Mouse (Mus musculus) macrophage (primary cell): Measurements from ENCODE around the gene Eml2. TPM values are rescaled to one million over a fixed set of nuclear protein-coding genes. Genes with fewer than 3 reads are reported as not detected.
A peak's percentile ranks its signal among the peaks of the same experiment; 100 is the strongest.

Experiments used
- H3K27ac ChIP-seq: fragments of 350-480 bp; formaldehyde crosslinking; 2 replicates; pipeline ENCODE4 v1.9.0; 2021
- H3K36me3 ChIP-seq: fragments of 350-480 bp; formaldehyde crosslinking; 2 replicates; pipeline ENCODE4 v1.9.0; 2021; ENCODE audit errors: inconsistent target
- H3K4me3 ChIP-seq: fragments of 350-480 bp; formaldehyde crosslinking; 2 replicates; pipeline ENCODE4 v1.9.0; 2021; ENCODE audit errors: inconsistent target
- H3K79me2 ChIP-seq: fragments of 350-480 bp; formaldehyde crosslinking; 2 replicates; pipeline ENCODE4 v1.9.0; 2021; ENCODE audit errors: inconsistent target
- WGBS: methylation state at CpG from one replicate; pipeline ENCODE4 v1.1.7; 2026; ENCODE audit warnings: inconsistent platforms; ENCODE audit not compliant: missing documents; 5-methylcytosine and 5-hydroxymethylcytosine counted together
- polyA plus RNA-seq: library from polyadenylated mRNA; stranded (reverse); fragments of 250-400 nt; gene quantifications from 3 replicates; pipeline ENCODE4 v1.2.4, GENCODE M21; 2018; ENCODE audit warnings: inconsistent platforms

Gene Eml2
- polyA plus RNA-seq, 1 experiment from 2014 or later, result 14.8 TPM

DNA sequence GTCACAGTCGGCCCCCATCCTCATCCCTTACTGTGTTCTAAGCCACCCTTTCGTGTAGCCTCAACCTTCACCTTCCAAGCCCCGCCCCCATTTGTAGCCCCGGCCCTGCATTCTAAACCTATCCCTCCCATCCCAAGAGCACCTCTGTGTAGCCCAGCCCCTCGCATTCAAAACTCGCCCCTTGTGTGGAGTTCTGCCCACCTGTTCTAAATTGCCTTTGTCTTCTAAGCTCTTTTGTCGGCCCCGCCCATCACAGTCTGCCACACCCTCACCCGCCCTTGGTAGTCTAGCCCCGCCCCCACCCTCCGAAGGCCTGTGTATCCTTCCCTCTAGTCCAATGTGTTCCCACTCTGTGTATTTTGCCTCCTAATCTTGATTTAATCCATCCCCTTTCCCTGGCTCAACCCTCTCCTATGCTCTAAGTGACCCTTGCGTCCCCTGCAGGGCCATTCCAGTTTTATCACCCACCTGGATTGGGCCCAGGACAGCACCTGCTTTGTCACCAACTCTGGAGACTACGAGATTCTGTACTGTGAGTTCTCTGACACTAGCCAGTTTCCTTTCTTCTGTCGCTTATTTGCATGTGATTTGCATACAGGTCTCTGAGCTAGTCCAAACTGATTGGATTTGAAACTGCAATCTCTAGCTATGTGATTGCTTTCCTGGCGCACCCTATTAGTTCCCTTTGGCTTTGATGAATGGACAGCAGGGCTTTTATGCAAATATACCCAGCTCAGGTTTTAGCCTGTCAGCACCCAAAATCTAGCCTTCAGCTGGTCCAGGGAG, 26.0 kb downstream of the Eml2 start:
- H3K4me3 ChIP-seq, result no peak overlapping the region
- H3K79me2 ChIP-seq, result no peaks in the 10 kb centered on the region
- H3K36me3 ChIP-seq, result peaks cover 35% of the 10 kb centered on the region; the same call in 1 of the 2 replicates
- 91% methylated on average over 14 of the region's 15 CpGs for WGBS
- H3K27ac ChIP-seq, result no peak overlapping the region

DNA sequence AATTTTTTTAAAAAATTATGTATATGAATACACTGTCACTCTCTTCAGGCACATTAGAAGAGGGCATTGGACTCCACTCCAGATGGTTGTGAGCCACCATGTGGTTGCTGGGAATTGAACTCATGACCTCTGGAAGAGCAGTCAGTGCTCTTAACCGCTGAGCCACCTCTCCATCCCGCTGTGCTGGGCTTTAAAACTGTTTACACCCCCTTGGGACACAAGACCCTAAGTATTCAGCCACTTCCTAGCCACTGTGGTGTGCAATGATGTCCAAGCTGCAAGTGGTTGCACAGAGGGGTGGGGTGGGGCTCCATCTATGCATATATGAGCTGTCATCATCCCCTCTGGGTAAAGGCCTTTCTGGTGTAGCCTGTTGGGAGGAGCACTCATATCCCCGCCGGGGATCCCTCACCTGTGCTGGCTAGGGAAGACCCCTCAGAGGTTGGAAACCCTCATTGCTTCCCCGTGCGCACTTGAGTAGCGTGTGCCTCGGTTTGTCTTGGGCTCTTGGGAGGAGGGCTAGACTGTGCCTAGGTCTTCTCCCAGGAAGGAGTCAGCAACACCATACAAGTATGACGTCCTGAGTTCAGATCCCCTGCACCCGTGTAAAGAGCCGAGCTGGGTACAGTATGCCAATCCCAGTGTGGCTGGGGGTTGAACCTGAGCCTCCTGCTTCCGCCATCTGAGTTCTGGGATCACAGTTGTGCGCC, 32.1 kb downstream of the Eml2 start:
- Histone ChIP-seq H3K79me2 (no peaks in the 10 kb centered on the region), H3K4me3 (no peak overlapping the region), H3K36me3 (peaks cover 23% of the 10 kb centered on the region; the same call in 1 of the 2 replicates), H3K27ac (no peak overlapping the region)
- 93% methylated on average over 13 of the region's 13 CpGs for WGBS

DNA sequence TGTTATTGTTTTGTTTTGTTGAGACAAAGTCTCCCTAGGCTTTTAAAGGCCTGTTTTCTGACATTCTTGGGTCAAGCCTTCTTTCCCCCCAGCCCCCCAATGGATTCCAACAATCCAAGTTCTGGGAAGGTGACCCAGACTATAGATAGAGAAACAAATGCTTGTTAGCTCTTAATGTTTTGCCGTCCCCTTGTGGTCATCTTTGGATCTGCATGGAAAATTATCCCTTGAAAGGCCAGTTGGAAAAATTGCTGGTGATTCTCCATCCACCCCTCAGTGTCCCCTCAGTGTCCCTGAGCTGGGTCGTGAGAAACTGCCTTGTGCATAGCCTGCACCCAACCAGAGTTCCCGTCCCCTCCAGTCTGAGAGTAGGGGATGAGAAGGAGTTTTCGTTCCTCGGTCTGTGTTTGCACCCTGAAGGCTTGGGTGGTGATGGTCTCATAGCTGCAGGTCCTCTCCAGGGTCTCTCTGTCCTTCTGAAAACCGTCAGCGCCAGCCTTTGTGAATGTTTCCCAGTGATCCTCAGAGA, 32.8 kb downstream of the Eml2 start:
- H3K4me3 ChIP-seq, result no peak overlapping the region
- 72% methylated on average over 7 of the region's 7 CpGs for WGBS
- no peaks in the 10 kb centered on the region for H3K79me2 ChIP-seq
- H3K36me3 ChIP-seq, result peaks cover 18% of the 10 kb centered on the region; the same call in 1 of the 2 replicates
- no peak overlapping the region for H3K27ac ChIP-seq

GRCm38 (mm10) chr7:19209494-19209893, 33.3 kb downstream of the Eml2 start:
- Histone ChIP-seq H3K4me3 (no peak overlapping the region), H3K27ac (no peak overlapping the region), H3K79me2 (no peaks in the 10 kb centered on the region), H3K36me3 (peaks cover 14% of the 10 kb centered on the region; the same call in 1 of the 2 replicates)
- WGBS, result 93% methylated on average over 4 of the region's 4 CpGs

DNA sequence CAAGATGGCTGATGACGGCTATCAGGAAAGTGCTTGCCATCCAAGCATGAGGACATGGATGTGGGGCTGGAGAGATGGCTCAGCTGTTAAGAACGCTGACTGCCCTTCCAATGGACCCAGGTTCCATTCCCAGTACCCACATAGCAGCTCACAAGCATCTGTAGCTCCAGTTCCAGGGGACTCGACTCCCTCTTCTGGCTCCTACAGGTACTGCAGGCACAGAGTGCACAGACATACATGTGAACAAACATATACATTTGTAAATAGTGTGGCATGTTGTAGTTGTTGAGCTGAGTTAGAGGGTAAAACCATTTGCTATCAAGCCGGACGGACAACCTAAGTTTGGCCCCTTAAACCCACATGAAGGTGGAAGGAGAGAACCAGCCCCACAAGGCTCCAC, 33.8 kb downstream of the Eml2 start:
- no peak overlapping the region for H3K27ac ChIP-seq
- H3K79me2 ChIP-seq, result no peaks in the 10 kb centered on the region
- peaks cover 8% of the 10 kb centered on the region; the same call in 1 of the 2 replicates for H3K36me3 ChIP-seq
- no peak overlapping the region for H3K4me3 ChIP-seq
- 94% methylated on average over 5 of the region's 5 CpGs for WGBS

GRCm38 (mm10) chr7:19211041-19211675, 34.9 kb downstream of the Eml2 start:
- Histone ChIP-seq H3K27ac (no peak overlapping the region), H3K79me2 (no peaks in the 10 kb centered on the region), H3K4me3 (no peak overlapping the region), H3K36me3 (no peaks in the 10 kb centered on the region)
- 92% methylated on average over 5 of the region's 5 CpGs for WGBS

DNA sequence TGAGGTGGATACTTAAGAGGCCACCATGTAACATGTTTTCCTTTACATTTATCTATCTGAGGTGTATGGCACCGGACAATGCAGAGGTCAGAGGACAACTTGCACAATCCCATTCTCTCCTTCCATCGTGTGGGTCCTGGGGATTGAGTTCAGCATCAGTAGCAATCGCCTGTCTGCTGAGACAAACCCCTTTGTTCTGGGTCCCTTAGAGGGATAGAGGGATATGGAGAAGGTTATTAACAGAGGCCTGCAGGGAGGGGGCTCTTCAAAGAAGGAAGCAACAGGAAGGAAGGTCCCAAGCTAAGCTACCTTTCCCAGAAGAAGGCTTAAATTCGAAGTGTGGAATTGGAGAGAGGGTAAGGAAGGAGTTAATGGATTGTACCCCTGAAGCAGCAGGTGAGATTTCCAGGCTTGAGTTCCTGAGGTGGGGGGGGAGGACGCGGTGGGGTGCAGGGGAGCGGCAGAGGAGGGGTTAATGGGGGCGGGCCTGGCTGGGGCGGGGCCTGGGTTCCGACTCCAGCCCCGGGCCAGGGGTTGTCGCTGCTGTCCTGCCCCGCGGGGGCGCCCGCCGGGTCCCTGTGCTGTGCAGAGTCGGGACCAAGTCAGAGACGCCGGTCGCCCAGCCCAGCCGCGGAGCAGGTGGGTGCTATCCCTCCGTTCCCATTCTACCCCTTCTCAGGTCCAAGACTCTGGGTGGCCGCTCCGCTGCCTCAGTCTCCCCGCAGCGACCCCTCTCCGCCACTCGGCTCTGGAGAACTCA, 36.0 kb downstream of the Eml2 start, which contains the start of gene Gpr4:
Gene Gpr4, plus strand, starts transcription at position 543 of the 760 bp plus-strand sequence.
- no peak within 1 kb of the TSS for H3K27ac ChIP-seq
- no peaks in the 10 kb centered on the region for H3K79me2 ChIP-seq
- no peaks in the 10 kb centered on the region for H3K36me3 ChIP-seq
- 9% methylated on average over 30 of the region's 30 CpGs for WGBS
- no peak within 1 kb of the TSS for H3K4me3 ChIP-seq

- no peaks in the 10 kb centered on the region for H3K79me2 ChIP-seq
- H3K27ac ChIP-seq, result no peak overlapping the region
- 86% methylated on average over 2 of the region's 2 CpGs for WGBS
- no peak overlapping the region for H3K4me3 ChIP-seq
- no peaks in the 10 kb centered on the region for H3K36me3 ChIP-seq
Measured at GRCm38 (mm10) chr7:19213385-19213784, 37.2 kb downstream of the Eml2 start.

DNA sequence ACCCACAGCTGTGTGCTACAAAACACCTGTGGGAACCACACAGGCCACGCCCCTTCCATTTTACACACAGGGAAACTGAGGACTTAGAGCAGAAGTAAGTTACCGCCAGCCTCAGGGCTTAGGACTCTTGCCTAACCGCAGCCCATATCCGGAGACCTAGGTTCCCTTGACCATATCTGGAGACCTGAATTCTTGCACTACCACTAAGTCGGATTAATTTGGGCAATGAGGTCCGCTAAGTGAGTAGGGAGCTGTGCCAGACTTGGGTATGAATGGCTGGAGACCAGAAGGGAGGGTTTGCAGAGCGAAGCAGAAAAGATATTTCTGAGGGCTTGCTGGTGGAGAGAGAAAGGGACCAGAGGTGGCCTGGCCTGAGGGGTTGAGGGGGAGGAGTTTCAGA, 38.1 kb downstream of the Eml2 start:
- no peaks in the 10 kb centered on the region for H3K79me2 ChIP-seq
- H3K4me3 ChIP-seq, result no peak overlapping the region
- H3K27ac ChIP-seq, result no peak overlapping the region
- 11% methylated on average over 7 of the region's 7 CpGs for WGBS
- no peaks in the 10 kb centered on the region for H3K36me3 ChIP-seq

DNA sequence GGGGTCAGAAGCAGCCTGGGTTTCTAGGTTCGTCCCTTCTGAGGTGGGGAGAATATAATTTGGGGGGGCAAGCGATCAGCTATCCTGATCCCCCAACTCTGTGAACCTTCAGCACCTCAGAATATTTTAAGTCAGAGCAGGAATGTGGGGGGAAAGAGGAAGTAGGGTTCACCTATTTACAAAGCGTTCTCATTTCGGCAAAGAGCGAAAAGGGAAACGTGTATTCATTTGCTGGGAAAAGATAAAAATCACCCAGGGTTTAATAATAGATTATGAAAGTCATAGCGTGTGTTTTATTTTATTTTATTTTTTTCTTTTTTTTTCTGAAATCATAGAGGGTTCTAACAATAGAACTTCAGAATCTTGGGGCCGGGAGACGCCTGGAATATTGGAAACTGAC, 38.7 kb downstream of the Eml2 start:
- Histone ChIP-seq H3K79me2 (no peaks in the 10 kb centered on the region), H3K36me3 (no peaks in the 10 kb centered on the region), H3K4me3 (no peak overlapping the region), H3K27ac (no peak overlapping the region)
- 5% methylated on average over 7 of the region's 9 CpGs for WGBS

- 18% methylated on average over 5 of the region's 5 CpGs for WGBS
- Histone ChIP-seq H3K36me3 (no peaks in the 10 kb centered on the region), H3K27ac (peak overlapping the region; percentile 14; the same call in 1 of the 2 replicates), H3K4me3 (no peak overlapping the region), H3K79me2 (no peaks in the 10 kb centered on the region)
Measured at GRCm38 (mm10) chr7:19217492-19217891, 41.3 kb downstream of the Eml2 start.

GRCm38 (mm10) chr7:19217944-19218343, 41.7 kb downstream of the Eml2 start:
- no peak overlapping the region for H3K4me3 ChIP-seq

GRCm38 (mm10) chr7:19220061-19220460, 43.8 kb downstream of the Eml2 start:
- no peaks in the 10 kb centered on the region for H3K36me3 ChIP-seq
- H3K4me3 ChIP-seq, result no peak overlapping the region
- 93% methylated on average over 3 of the region's 3 CpGs for WGBS
- no peak overlapping the region for H3K27ac ChIP-seq
- no peaks in the 10 kb centered on the region for H3K79me2 ChIP-seq

More at GRCm38 (mm10) chr7:19217944-19218343, 41.7 kb downstream of the Eml2 start:
- Histone ChIP-seq H3K27ac (peak overlapping the region; percentile 14), H3K79me2 (no peaks in the 10 kb centered on the region), H3K36me3 (no peaks in the 10 kb centered on the region)
- WGBS, result 15% methylated on average over 3 of the region's 3 CpGs

GRCm38 (mm10) chr7:19222189-19222588, 46.0 kb downstream of the Eml2 start:
- H3K79me2 ChIP-seq, result no peaks in the 10 kb centered on the region
- H3K4me3 ChIP-seq, result no peak overlapping the region
- no peaks in the 10 kb centered on the region for H3K36me3 ChIP-seq
- WGBS, result 94% methylated on average over 14 of the region's 16 CpGs
- H3K27ac ChIP-seq, result no peak overlapping the region
